Mouse (Mus musculus) hindbrain, embryonic 11.5 days (tissue): ENCODE measurements at regions not wholly inside any gene's neighbourhood (a gene's known extent, or its start where the extent isn't known, plus 50 kb on each side); places are given as distances from the start of the nearest gene placed in this dataset.
A peak's percentile ranks its signal among the peaks of the same experiment; 100 is the strongest.

Experiments
- ATAC-seq: fragments of 200-750 bp; cut with Nextera tagmentation; 2 replicates; pipeline ENCODE4 v1.8.0; 2017; ENCODE audit warnings: mild to moderate bottlenecking, moderate TSS enrichment, moderate library complexity; ENCODE audit not compliant: low FRiP score
- DNase-seq: peaks from one replicate; pipeline ENCODE4 v3.0.0-alpha.2; 2015; ENCODE audit warnings: low spot score
- H3K27ac ChIP-seq: fragments of 300-500 bp; sonication (generic); 2 replicates; pipeline ENCODE4 v1.5.1; 2014; ENCODE audit warnings: mild to moderate bottlenecking, low read depth, low read length
- H3K27me3 ChIP-seq: fragments of 300-500 bp; sonication (generic); 2 replicates; pipeline ENCODE4 v1.6.1; 2014; ENCODE audit warnings: mild to moderate bottlenecking, low read length, moderate library complexity, mixed read lengths; ENCODE audit not compliant: control insufficient read depth, insufficient read depth
- H3K36me3 ChIP-seq: fragments of 300-500 bp; sonication (generic); 2 replicates; pipeline ENCODE4 v1.6.1; 2014; ENCODE audit warnings: mild to moderate bottlenecking, low read length, moderate library complexity, mixed read lengths; ENCODE audit not compliant: control insufficient read depth, insufficient read depth
- H3K4me1 ChIP-seq: fragments of 300-500 bp; sonication (generic); replicated peaks from 2 replicates; pipeline ENCODE4 v1.6.1; 2014; ENCODE audit warnings: low read length, mixed read lengths; ENCODE audit not compliant: control insufficient read depth, insufficient read depth
- H3K4me2 ChIP-seq: fragments of 300-500 bp; sonication (generic); replicated peaks from 2 replicates; pipeline ENCODE4 v1.6.1; 2014; ENCODE audit warnings: mild to moderate bottlenecking, low read depth, low read length
- H3K4me3 ChIP-seq: fragments of 300-500 bp; sonication (generic); 2 replicates; pipeline ENCODE4 v1.5.1; 2014; ENCODE audit warnings: low read depth, low read length
- H3K9ac ChIP-seq: fragments of 300-500 bp; sonication (generic); 2 replicates; pipeline ENCODE4 v1.6.1; 2014; ENCODE audit warnings: low read depth, low read length
- H3K9me3 ChIP-seq: fragments of 300-500 bp; sonication (generic); 2 replicates; pipeline ENCODE4 v1.6.1; 2016; ENCODE audit warnings: low read length; ENCODE audit not compliant: control insufficient read depth
- WGBS: fragments of 180-500 bp; shearing (Covaris S2); extraction: QIAGEN DNeasy Blood & Tissue Kit; methylation state at CpG from one replicate; pipeline ENCODE4 v1.1.7; 2014; 5-methylcytosine and 5-hydroxymethylcytosine counted together

DNA sequence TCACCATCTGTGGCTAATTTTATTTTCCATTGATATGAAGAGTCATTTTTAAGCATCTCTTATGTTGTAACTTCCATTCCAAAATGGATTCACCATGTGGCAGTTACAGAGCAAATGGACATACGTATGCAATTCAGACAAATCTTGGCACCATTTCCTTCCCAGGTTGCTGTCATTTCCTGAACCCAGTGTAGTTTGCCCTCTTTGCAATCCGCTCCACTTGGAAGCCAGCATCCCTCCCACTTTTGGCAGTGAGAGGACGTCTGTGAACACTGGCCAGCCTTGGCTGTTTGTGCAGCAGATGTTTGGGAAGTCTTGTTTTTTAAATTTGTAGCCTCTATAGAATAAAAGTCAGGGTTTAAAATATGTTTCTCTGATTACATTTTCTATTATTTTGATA, 510.6 kb upstream of the Cdh7 start:
- Histone ChIP-seq H3K4me1 (no peaks in the 10 kb centered on the region), H3K27ac (no peak overlapping the region), H3K4me3 (no peak overlapping the region), H3K36me3 (no peaks in the 10 kb centered on the region), H3K9ac (no peak overlapping the region), H3K4me2 (no peak overlapping the region), H3K27me3 (no peaks in the 10 kb centered on the region), H3K9me3 (no peaks in the 10 kb centered on the region)
- DNase-seq: no peak
- no peak for ATAC-seq
- 76% methylated on average over 3 of the region's 3 CpGs for WGBS

DNA sequence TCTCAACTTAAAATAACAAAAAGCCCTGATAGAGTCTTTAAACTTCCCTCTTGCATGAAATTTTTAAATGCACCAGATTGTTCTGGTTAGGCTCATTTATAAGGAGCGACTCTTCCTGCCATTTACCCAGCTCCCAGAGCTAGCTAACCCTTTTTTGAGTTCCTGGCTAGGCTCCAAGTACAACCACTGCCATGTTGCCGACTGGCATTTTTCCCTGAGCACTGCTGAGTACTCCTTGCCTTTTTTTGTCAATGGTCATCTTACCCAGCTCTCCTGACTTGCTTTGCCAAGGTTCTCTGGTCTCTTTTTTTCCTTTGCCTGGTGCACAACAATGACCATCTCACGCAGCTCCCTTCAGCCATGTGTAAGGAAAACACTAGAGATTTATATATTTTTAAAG, 500.8 kb upstream of the Cdh7 start:
- DNase-seq: no peak

DNA sequence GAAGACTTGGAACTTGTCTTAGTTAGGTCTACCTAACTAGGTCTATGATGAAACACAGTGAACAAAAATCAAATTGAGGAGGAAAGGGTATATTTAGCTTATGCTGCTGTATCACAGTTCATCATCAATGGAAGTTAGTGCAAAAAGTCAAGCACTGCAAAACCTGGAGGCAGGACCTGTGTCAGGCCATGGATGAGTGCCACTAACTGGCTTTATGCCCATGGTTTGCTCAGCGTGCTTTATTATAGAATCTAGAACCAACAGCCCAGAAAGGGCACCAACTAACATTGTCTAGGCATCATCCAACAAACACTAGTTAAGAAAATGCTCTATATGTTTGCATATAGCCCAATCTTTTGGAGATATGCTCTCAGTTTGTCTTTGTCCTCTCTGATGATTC, 486.3 kb upstream of the Cdh7 start:
- WGBS: 76% methylated on average over 1 of the region's 1 CpGs
- Histone ChIP-seq H3K9me3 (no peaks in the 10 kb centered on the region), H3K36me3 (no peaks in the 10 kb centered on the region), H3K27me3 (no peaks in the 10 kb centered on the region), H3K27ac (no peak overlapping the region), H3K4me1 (no peaks in the 10 kb centered on the region), H3K9ac (no peak overlapping the region), H3K4me3 (no peak overlapping the region), H3K4me2 (no peak overlapping the region)
- ATAC-seq: no peak
- DNase-seq: no peak

More for the DNA sequence above, 500.8 kb upstream of the Cdh7 start:
- no peak for ATAC-seq
- H3K27ac ChIP-seq: no peak overlapping the region
- no peaks in the 10 kb centered on the region for H3K36me3 ChIP-seq
- H3K9ac ChIP-seq: no peak overlapping the region
- WGBS: 79% methylated on average over 3 of the region's 3 CpGs
- H3K9me3 ChIP-seq: no peaks in the 10 kb centered on the region
- H3K4me1 ChIP-seq: no peaks in the 10 kb centered on the region
- H3K4me3 ChIP-seq: no peak overlapping the region
- no peak overlapping the region for H3K4me2 ChIP-seq
- H3K27me3 ChIP-seq: no peaks in the 10 kb centered on the region

DNA sequence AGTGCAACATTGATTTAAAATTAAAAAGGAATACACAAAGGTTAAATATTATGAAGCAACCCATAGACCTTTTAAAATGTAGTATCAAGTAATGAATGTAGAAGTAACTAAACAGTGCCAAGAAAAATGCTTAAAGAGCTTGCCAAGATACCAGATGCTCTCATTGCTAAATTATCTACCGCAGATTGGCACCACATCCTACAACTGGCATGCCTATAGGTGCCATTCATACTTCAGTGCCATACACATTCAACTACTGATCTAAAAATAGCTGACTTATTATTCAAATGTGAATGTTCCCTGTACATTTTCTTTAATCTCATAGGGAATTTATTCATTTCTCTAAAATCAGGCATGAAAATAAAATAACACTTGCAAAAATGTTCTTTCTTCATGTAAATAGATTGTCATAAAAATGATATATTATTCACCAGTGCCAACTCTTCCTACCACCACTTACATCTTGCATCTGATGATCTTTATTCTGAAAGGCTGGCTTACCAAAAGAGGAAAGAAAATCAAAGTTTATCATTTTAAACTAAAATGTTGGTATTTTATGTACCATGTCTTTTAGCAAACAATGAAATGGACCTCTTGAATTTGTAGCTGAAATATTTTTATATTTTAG, 469.5 kb upstream of the Cdh7 start:
- H3K4me1 ChIP-seq: no peaks in the 10 kb centered on the region
- no peak overlapping the region for H3K4me3 ChIP-seq
- H3K27me3 ChIP-seq: no peaks in the 10 kb centered on the region
- no peak overlapping the region for H3K9ac ChIP-seq
- H3K27ac ChIP-seq: no peak overlapping the region
- H3K9me3 ChIP-seq: no peaks in the 10 kb centered on the region
- H3K4me2 ChIP-seq: no peak overlapping the region
- H3K36me3 ChIP-seq: no peaks in the 10 kb centered on the region
- ATAC-seq: no peak
- no peak for DNase-seq
- WGBS: 83% methylated on average over 1 of the region's 1 CpGs

DNA sequence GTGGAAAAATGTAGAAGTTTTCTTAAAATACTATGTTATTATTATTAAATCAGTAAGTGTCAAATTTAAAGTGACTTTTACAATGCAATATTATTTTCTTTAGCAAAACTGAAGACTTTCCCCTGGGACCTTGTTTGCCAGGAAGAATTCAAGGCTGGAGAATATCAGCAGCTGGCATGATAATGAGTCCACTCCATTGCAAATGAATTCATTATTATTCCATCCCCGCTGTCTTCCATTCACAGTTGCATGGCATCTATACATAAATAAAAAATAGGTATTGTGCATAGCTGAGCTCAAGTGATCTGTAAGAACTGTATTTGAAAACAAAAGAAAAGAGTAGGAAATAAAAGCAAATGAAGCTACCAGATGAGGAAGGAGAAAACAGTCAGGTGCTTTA, 467.9 kb upstream of the Cdh7 start:
- H3K9me3 ChIP-seq: no peaks in the 10 kb centered on the region
- DNase-seq (peak; percentile 30), ATAC-seq (peak; percentile 83)
- no peak overlapping the region for H3K4me3 ChIP-seq
- no peaks in the 10 kb centered on the region for H3K27me3 ChIP-seq
- no peak overlapping the region for H3K9ac ChIP-seq
- no peak overlapping the region for H3K4me2 ChIP-seq
- no peaks in the 10 kb centered on the region for H3K4me1 ChIP-seq
- H3K36me3 ChIP-seq: no peaks in the 10 kb centered on the region
- 46% methylated on average over 1 of the region's 1 CpGs for WGBS
- no peak overlapping the region for H3K27ac ChIP-seq
